Mouse (Mus musculus) forebrain, embryonic 12.5 days (tissue): ENCODE measurements at regions not wholly inside any gene's neighbourhood (a gene's known extent, or its start where the extent isn't known, plus 50 kb on each side); places are given as distances from the start of the nearest gene placed in this dataset.

Experiments used
- ATAC-seq: fragments of 200-750 bp; cut with Nextera tagmentation; 2 replicates; pipeline ENCODE4 v1.8.0; 2017; ENCODE audit warnings: moderate TSS enrichment; ENCODE audit not compliant: low FRiP score
- H3K27ac ChIP-seq: fragments of 300-500 bp; sonication (generic); 2 replicates; pipeline ENCODE4 v1.5.1; 2016; ENCODE audit warnings: mild to moderate bottlenecking
- H3K27me3 ChIP-seq: fragments of 300-500 bp; sonication (generic); 2 replicates; pipeline ENCODE4 v1.6.1; 2016; ENCODE audit warnings: mild to moderate bottlenecking
- H3K36me3 ChIP-seq: fragments of 300-500 bp; sonication (generic); replicated peaks from 2 replicates; pipeline ENCODE4 v1.6.1; 2016; ENCODE audit warnings: mild to moderate bottlenecking
- H3K4me1 ChIP-seq: fragments of 300-500 bp; sonication (generic); 2 replicates; pipeline ENCODE4 v1.6.1; 2016
- H3K4me2 ChIP-seq: fragments of 300-500 bp; sonication (generic); 2 replicates; pipeline ENCODE4 v1.6.1; 2016; ENCODE audit warnings: mild to moderate bottlenecking, moderate library complexity
- H3K4me3 ChIP-seq: fragments of 300-500 bp; sonication (generic); replicated peaks from 2 replicates; pipeline ENCODE4 v1.5.1; 2016; ENCODE audit warnings: mild to moderate bottlenecking
- H3K9ac ChIP-seq: fragments of 300-500 bp; sonication (generic); 2 replicates; pipeline ENCODE4 v1.6.1; 2016; ENCODE audit warnings: mild to moderate bottlenecking
- H3K9me3 ChIP-seq: fragments of 300-500 bp; sonication (generic); 2 replicates; pipeline ENCODE4 v1.6.1; 2016
- WGBS: fragments of 180-500 bp; shearing (Covaris S2); methylation state at CpG from one replicate; pipeline ENCODE4 v1.1.7; 2016; 5-methylcytosine and 5-hydroxymethylcytosine counted together

DNA sequence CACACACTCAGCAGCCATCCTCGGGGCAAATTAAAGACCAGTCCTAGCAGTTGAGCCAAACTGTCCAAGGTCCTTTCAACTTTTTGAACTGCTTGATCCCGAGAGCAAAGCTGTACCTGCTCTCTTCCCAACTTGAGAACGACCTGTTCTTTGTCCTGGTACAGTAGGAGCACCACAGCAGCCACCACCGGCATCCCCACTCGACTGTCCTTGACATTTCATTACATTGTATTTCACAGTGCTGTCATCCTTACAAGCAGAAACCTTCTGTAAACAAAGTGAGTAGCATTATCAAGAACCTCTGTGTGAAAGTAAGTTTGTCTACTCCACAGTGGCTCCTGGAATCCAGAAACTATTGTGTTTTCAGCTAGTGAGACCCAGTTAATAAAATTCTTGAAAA lies 240.2 kb upstream of the Zfp462 start:
- H3K4me3 ChIP-seq = no peak overlapping the region
- H3K4me1 ChIP-seq = no peaks in the 10 kb centered on the region
- WGBS = 76% methylated on average over 5 of the region's 5 CpGs
- no peaks in the 10 kb centered on the region for H3K9me3 ChIP-seq
- H3K36me3 ChIP-seq = no peaks in the 10 kb centered on the region
- H3K27ac ChIP-seq = no peak overlapping the region
- H3K4me2 ChIP-seq = no peak overlapping the region
- no peak for ATAC-seq
- H3K27me3 ChIP-seq = no peaks in the 10 kb centered on the region
- H3K9ac ChIP-seq = no peak overlapping the region

DNA sequence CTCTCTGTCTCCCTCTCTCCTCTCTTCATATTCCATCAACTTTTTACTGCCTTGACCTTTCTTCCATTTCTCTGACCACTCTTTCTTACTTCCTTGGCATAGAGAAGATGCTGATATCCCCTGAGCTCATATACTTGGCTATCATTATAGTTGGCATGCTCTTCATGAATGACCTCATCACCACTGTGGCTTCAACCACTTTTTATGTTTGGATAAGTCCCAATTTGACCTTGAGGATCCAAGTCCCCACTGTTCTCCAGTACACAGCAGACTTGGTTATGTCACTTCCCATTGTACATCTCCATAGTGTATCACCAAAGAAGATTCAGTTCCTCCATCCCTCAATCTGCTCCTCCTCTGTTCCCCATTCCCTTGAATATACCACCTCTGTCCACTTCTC lies 235.1 kb upstream of the Zfp462 start:
- Histone ChIP-seq H3K4me1 (no peaks in the 10 kb centered on the region), H3K36me3 (no peaks in the 10 kb centered on the region), H3K4me3 (no peak overlapping the region), H3K9me3 (no peaks in the 10 kb centered on the region), H3K9ac (no peak overlapping the region), H3K27ac (no peak overlapping the region), H3K27me3 (no peaks in the 10 kb centered on the region), H3K4me2 (no peak overlapping the region)
- no peak for ATAC-seq

DNA sequence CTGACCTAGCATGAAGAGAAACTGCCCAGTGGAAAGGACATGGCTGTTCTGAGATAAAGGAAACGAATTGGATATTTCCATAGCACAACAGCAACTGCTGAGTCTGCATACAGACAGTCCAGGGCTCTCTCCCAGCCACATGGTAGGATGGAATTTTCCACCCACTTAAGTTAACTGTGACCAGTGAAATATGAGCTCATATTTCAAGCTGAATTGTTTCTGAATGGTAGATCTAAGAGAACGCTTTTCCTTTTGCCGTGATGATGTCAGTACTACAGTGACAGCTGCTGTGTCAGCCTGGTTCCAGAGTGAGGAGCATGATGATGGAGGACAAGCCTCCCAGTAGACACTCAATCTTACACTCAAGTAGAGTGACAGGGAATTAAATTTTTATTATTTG lies 231.9 kb upstream of the Zfp462 start:
- H3K4me2 ChIP-seq = no peak overlapping the region
- H3K4me3 ChIP-seq = no peak overlapping the region
- no peak for ATAC-seq
- no peak overlapping the region for H3K9ac ChIP-seq
- H3K27ac ChIP-seq = no peak overlapping the region
- no peaks in the 10 kb centered on the region for H3K36me3 ChIP-seq
- WGBS = 77% methylated on average over 3 of the region's 3 CpGs
- H3K9me3 ChIP-seq = no peaks in the 10 kb centered on the region
- no peaks in the 10 kb centered on the region for H3K4me1 ChIP-seq
- no peaks in the 10 kb centered on the region for H3K27me3 ChIP-seq

DNA sequence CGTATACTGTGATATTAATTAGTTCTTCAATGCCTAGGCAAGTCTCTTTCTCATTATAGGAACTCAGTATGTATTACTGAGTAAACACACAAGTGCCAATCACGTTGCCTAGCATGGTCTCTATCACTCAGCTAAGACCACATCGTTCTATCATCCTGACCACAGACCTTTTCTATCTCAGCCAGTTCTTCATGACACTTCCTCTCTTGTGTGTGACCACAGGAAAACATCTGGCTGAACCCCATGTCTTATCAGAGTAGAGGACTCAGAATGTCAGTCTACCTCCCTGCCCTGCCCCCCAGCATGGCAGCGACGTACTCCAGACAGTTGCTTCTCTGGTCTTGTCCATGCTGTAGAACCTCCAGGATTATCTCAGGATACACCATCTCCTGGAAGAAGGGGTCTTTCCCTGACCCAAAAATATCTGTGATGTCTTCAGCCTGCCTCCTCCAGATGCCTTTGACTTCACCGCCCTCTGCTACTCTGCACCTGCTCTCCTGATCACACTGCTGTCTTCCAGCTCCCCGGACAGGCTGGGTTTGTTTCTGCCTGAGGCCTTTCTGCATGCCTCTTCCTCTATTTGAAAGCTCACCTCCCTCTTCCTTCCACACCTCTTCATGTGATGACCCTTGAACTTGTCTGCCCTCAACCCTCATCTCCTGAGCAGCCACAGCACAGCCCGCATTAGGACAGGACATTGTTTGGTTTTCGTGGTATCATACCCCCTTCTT lies 230.1 kb upstream of the Zfp462 start:
- Histone ChIP-seq H3K4me2 (no peak overlapping the region), H3K9me3 (no peaks in the 10 kb centered on the region), H3K4me1 (no peaks in the 10 kb centered on the region), H3K36me3 (no peaks in the 10 kb centered on the region), H3K27me3 (no peaks in the 10 kb centered on the region), H3K4me3 (no peak overlapping the region), H3K27ac (no peak overlapping the region), H3K9ac (no peak overlapping the region)
- no peak for ATAC-seq
- 89% methylated on average over 9 of the region's 9 CpGs for WGBS

DNA sequence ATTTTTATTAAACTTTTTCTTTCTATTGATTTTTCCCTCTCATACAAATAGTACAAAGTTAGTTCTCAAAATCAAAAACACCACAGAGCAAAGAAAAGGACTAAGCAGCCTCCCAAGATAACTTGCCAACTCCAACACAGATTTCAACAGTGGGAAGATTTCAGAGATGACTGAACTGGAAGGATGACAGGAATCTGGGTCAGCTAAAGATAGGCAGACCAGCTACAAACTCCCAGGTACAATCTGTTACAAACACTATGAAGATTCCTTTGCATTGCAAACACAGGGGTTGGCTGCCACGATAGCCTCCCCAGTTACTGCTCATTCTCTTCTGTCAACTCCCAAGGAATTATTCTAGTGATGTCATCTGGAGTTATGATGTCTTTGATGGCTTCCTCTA lies 226.8 kb upstream of the Zfp462 start:
- no peak overlapping the region for H3K27ac ChIP-seq
- WGBS = 81% methylated on average over 1 of the region's 1 CpGs
- no peaks in the 10 kb centered on the region for H3K9me3 ChIP-seq
- no peak overlapping the region for H3K4me2 ChIP-seq
- no peak for ATAC-seq
- no peaks in the 10 kb centered on the region for H3K27me3 ChIP-seq
- no peaks in the 10 kb centered on the region for H3K36me3 ChIP-seq
- no peak overlapping the region for H3K9ac ChIP-seq
- no peak overlapping the region for H3K4me3 ChIP-seq
- no peaks in the 10 kb centered on the region for H3K4me1 ChIP-seq

DNA sequence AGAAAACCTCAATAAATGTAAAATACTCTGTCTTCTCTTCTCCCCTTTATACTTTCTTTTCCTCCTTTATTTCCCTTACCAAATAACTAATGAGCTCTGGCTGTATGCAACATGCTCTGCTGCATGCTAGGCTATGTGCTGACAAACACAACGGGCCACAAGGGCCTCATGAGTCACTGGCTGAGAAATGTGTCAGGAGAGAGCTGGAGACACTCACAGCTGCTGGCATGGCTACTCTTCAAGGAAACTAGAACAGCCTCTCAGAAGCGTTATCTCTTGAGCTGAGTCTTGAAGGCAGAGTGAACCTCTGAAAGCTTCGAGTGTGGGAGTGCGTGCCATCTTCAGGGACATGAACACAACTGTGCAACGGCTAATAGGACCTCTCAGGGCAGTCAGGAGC lies 205.8 kb upstream of the Zfp462 start:
- Histone ChIP-seq H3K36me3 (no peaks in the 10 kb centered on the region), H3K27ac (no peak overlapping the region), H3K9me3 (no peaks in the 10 kb centered on the region), H3K4me3 (no peak overlapping the region), H3K4me2 (no peak overlapping the region), H3K9ac (no peak overlapping the region), H3K4me1 (no peaks in the 10 kb centered on the region), H3K27me3 (no peaks in the 10 kb centered on the region)
- 88% methylated on average over 5 of the region's 5 CpGs for WGBS
- no peak for ATAC-seq

DNA sequence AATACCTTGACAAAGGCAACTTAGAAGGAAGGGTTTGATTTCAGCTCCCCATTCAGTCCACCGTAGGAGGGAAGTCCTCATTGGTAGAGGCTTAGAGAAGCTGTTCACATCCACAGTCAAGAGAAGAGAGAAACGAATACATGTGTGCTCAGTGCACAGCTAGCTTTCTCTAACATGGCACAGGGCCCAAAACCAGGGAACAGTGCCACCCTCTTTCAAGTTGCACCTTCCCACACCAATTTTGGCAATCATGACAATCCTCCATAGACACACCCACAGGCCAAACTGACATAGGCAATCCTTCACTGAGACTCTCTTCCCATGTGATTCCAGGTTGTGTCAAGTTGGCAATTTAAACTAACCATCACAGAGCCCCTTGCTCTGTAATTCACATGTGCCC lies 193.4 kb upstream of the Zfp462 start:
- Histone ChIP-seq H3K9ac (no peak overlapping the region), H3K4me2 (no peak overlapping the region), H3K9me3 (no peaks in the 10 kb centered on the region), H3K27ac (no peak overlapping the region), H3K4me3 (no peak overlapping the region), H3K27me3 (no peaks in the 10 kb centered on the region), H3K4me1 (no peaks in the 10 kb centered on the region), H3K36me3 (no peaks in the 10 kb centered on the region)
- WGBS = 94% methylated on average over 2 of the region's 2 CpGs
- ATAC-seq = no peak

DNA sequence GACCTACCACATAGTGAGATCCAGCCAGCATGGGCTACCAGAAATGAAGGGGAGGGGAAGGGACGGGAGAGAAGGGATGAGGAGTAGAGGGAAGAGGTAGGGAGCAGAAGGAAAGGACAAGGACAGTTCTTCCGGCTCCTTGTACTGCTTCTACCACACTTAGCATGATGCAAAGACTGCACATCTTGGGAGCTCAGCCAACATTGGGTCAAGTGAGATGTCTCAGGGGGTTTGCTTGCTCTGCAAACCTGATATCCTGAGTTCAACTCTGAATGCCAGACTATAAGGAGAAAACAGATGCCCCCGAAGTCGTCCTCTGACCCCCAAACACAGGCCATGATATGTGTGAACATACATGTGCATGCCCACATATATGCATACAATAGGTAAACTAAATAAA lies 188.4 kb upstream of the Zfp462 start:
- Histone ChIP-seq H3K27me3 (no peaks in the 10 kb centered on the region), H3K9ac (no peak overlapping the region), H3K9me3 (no peaks in the 10 kb centered on the region), H3K27ac (no peak overlapping the region), H3K4me3 (no peak overlapping the region), H3K4me1 (peaks cover 4% of the 10 kb centered on the region), H3K36me3 (no peaks in the 10 kb centered on the region), H3K4me2 (no peak overlapping the region)
- ATAC-seq = no peak
- 82% methylated on average over 4 of the region's 4 CpGs for WGBS

DNA sequence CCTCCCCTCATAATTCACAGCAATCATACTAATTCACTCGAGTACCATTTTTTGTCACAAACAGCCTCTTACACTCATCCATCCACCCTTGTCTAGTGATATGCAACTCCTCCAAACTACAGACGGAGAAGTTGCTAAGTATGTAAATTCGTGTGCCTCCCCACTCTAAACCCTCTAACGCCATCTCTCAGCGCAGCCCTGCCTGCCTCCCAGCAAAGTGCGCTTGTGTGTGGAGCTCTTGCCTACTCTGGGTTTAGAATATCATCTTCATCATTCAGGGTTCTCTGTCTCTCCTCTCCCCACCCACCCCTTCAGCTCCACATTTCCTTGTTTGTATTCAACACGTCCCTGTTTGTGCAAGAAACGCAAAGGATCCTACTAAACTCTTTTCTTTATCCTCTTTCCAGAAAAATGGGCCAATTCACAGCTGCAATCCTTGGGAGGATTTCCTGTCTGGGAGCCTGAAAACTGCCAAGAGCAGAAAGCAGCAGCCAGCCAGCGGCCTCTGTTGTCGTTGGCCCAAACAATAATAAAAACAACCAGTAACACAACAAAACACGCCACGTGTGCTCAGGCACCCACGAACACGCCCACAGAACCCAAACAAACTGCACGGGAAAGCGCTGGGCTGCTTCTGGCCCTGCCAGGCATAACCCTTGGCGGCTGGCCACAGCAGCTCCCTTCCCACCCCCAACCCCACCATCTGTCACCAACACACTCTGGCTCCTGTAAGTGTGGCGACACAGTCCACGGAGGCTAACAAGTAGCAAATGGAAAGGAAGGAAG lies 186.9 kb upstream of the Zfp462 start:
- Histone ChIP-seq H3K9ac (no peak overlapping the region), H3K4me3 (no peak overlapping the region), H3K36me3 (no peaks in the 10 kb centered on the region), H3K27me3 (no peaks in the 10 kb centered on the region), H3K27ac (0 out of 2 replicates have a peak overlapping the region, but pooled peaks have one; percentile 54), H3K4me1 (peaks cover 4% of the 10 kb centered on the region), H3K9me3 (no peaks in the 10 kb centered on the region), H3K4me2 (no peak overlapping the region)
- WGBS = 50% methylated on average over 19 of the region's 19 CpGs
- peak; percentile 82; the same call in 1 of the 2 replicates for ATAC-seq

DNA sequence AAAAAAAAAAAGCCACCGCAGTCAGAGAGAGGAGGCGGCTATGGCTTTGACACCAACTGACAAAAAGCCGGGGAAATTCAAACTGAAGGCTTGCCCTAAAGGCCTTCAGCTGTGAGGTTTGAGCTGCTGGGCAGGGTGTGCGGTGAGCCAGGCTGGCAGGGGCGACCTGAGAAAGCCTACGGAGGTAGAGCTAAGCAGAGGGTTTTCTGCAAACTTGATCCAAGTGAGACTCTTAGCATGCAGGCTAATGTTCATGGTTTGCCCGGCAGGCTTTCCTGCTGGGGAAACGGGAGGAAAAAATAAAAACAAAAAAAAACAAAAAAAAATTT lies 186.4 kb upstream of the Zfp462 start:
- no peak overlapping the region for H3K4me2 ChIP-seq
- no peaks in the 10 kb centered on the region for H3K27me3 ChIP-seq
- no peak overlapping the region for H3K4me3 ChIP-seq
- H3K36me3 ChIP-seq = no peaks in the 10 kb centered on the region
- peak overlapping the region; percentile 54; the same call in 1 of the 2 replicates for H3K27ac ChIP-seq
- no peak overlapping the region for H3K9ac ChIP-seq
- peak; percentile 14; the same call in 1 of the 2 replicates for ATAC-seq
- H3K9me3 ChIP-seq = no peaks in the 10 kb centered on the region
- peaks cover 4% of the 10 kb centered on the region for H3K4me1 ChIP-seq
- WGBS = 60% methylated on average over 8 of the region's 8 CpGs

DNA sequence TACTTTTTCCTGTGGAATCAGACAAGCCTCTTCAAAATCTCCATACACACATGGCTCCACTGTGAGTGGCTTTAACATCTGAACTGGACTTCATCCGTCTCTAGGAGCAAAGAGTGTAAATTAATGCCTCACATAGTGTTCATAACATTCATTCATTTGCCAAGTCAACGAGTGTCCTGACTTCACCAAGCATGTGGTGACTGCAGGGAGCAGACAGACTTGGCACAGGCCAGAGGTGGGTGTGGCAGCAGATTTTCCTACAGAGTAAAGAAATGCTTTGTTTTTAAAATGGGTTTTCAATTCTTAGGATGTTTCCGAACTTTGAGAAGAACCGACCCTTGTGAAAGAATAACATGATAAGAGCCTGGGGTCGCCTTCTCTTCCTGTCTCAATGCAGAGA lies 183.6 kb upstream of the Zfp462 start:
- 86% methylated on average over 5 of the region's 5 CpGs for WGBS
- ATAC-seq = no peak

DNA sequence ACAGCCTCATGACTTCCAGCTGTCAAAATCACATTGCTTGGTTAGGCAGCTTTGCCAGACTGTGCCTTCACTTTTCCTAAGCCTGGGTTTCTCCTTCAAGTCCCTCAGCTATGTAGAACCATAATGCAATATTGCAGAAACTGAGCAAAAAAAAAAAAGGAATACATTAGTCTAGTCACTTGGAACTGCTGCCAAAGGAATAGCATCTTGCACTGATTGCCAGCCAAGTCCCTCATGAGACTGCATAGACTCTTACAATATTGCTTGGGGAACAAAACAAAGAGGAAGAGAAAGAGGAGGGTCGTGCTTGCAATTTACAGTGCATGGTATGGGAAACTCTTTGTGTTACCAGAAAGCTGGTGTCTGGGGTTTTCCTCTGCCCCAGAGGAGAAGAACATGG lies 179.8 kb upstream of the Zfp462 start:
- no peaks in the 10 kb centered on the region for H3K36me3 ChIP-seq
- 71% methylated on average over 1 of the region's 1 CpGs for WGBS
- no peak overlapping the region for H3K27ac ChIP-seq
- no peak overlapping the region for H3K4me3 ChIP-seq
- ATAC-seq = no peak
- H3K9ac ChIP-seq = no peak overlapping the region
- no peaks in the 10 kb centered on the region for H3K9me3 ChIP-seq
- no peak overlapping the region for H3K4me2 ChIP-seq
- peaks cover 7% of the 10 kb centered on the region for H3K4me1 ChIP-seq
- H3K27me3 ChIP-seq = no peaks in the 10 kb centered on the region

More for the DNA sequence above, 183.6 kb upstream of the Zfp462 start:
- no peaks in the 10 kb centered on the region for H3K36me3 ChIP-seq
- no peak overlapping the region for H3K4me2 ChIP-seq
- H3K27me3 ChIP-seq = no peaks in the 10 kb centered on the region
- H3K4me3 ChIP-seq = no peak overlapping the region
- no peak overlapping the region for H3K27ac ChIP-seq
- H3K4me1 ChIP-seq = peaks cover 4% of the 10 kb centered on the region
- no peaks in the 10 kb centered on the region for H3K9me3 ChIP-seq
- H3K9ac ChIP-seq = no peak overlapping the region
